Mouse (Mus musculus) forebrain, embryonic 12.5 days (tissue): ENCODE data around the gene Slc7a6. TPM values are rescaled to one million over a fixed set of nuclear protein-coding genes. Genes with fewer than 3 reads are reported as not detected.

ENCODE experiments used
- ATAC-seq: fragments of 200-750 bp; cut with Nextera tagmentation; 2 replicates; pipeline ENCODE4 v1.8.0; 2017; ENCODE audit warnings: moderate TSS enrichment; ENCODE audit not compliant: low FRiP score
- H3K27ac ChIP-seq: fragments of 300-500 bp; sonication (generic); 2 replicates; pipeline ENCODE4 v1.5.1; 2016; ENCODE audit warnings: mild to moderate bottlenecking
- H3K27me3 ChIP-seq: fragments of 300-500 bp; sonication (generic); 2 replicates; pipeline ENCODE4 v1.6.1; 2016; ENCODE audit warnings: mild to moderate bottlenecking
- H3K36me3 ChIP-seq: fragments of 300-500 bp; sonication (generic); replicated peaks from 2 replicates; pipeline ENCODE4 v1.6.1; 2016; ENCODE audit warnings: mild to moderate bottlenecking
- H3K4me1 ChIP-seq: fragments of 300-500 bp; sonication (generic); 2 replicates; pipeline ENCODE4 v1.6.1; 2016
- H3K4me2 ChIP-seq: fragments of 300-500 bp; sonication (generic); 2 replicates; pipeline ENCODE4 v1.6.1; 2016; ENCODE audit warnings: mild to moderate bottlenecking, moderate library complexity
- H3K4me3 ChIP-seq: fragments of 300-500 bp; sonication (generic); replicated peaks from 2 replicates; pipeline ENCODE4 v1.5.1; 2016; ENCODE audit warnings: mild to moderate bottlenecking
- H3K9ac ChIP-seq: fragments of 300-500 bp; sonication (generic); 2 replicates; pipeline ENCODE4 v1.6.1; 2016; ENCODE audit warnings: mild to moderate bottlenecking
- H3K9me3 ChIP-seq: fragments of 300-500 bp; sonication (generic); 2 replicates; pipeline ENCODE4 v1.6.1; 2016
- WGBS: fragments of 180-500 bp; shearing (Covaris S2); methylation state at CpG from one replicate; pipeline ENCODE4 v1.1.7; 2016; 5-methylcytosine and 5-hydroxymethylcytosine counted together
- polyA plus RNA-seq: library from polyadenylated mRNA; unstranded; fragments of >200 nt; fragmentation: Nextera tagmentation; extraction: Ambion mirVana; gene quantifications from 2 replicates; pipeline ENCODE4 v1.2.1, GENCODE M21; 2016

Slc7a6 gene
- polyA plus RNA-seq, 1 experiment from 2014 or later: 72.9 TPM

DNA sequence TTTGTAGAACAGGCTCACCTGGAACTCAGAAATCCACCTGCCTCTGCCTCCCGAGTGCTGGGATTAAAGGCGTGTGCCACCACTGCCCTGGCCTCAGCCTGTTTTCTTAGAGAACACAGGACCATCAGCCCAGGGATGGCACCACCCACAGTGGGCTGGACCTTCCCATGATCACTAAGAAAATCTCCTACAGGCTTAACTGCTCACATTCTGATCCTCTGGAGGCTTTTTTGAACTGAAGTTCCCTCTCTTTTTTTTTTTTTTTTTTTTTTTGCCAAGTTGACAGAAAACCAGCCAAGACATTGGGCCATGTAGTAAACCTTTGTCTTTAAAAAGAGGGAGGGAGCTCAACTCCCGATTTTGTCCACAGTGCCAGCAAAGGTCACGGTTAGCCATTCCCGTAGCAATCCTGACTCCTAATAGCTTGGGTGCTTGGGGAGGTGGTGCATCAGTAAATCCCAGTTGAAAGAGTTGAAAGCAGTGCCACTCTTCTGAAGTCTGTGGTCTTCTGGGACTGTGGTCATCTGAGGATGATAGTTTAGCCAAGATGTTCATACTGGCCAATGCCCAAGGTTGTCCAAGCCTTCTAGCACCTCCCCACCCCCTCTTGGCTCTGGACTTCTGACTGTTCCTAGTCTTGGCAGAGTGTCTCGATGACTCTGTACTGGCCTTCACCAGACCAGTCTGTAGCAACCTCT, 20.6 kb upstream of the Slc7a6 start:
- peaks cover 11% of the 10 kb centered on the region for H3K4me1 ChIP-seq
- no peak overlapping the region for H3K4me3 ChIP-seq
- H3K9ac ChIP-seq: no peak overlapping the region
- no peak overlapping the region for H3K27ac ChIP-seq
- no peaks in the 10 kb centered on the region for H3K9me3 ChIP-seq
- no peak for ATAC-seq
- no peaks in the 10 kb centered on the region for H3K36me3 ChIP-seq
- 0 out of 2 replicates have a peak, but pooled peaks cover 9% of the 10 kb centered on the region for H3K27me3 ChIP-seq
- WGBS: 86% methylated on average over 6 of the region's 6 CpGs
- H3K4me2 ChIP-seq: no peak overlapping the region

DNA sequence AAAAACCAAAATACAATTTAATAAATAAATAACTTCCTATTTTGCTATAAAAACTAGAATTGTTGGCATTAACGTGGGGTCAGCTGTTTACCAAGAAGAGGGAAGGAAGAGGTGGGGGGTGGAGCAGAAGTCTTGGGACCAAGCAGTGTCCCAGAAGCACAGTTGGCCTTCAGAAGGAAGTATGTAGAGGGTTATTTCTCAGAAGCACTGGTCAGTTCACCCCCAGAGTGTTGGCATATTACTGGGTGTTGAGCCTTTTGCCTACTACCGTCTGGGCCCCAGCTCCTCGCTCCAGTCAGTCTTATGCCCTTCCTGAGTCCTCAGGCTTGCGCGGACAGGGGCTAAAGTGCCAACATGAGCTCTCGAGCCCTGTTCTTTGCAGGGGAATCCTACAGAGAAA, 19.6 kb upstream of the Slc7a6 start:
- WGBS: 93% methylated on average over 6 of the region's 6 CpGs
- no peak overlapping the region for H3K9ac ChIP-seq
- ATAC-seq: no peak
- H3K4me3 ChIP-seq: no peak overlapping the region
- H3K27ac ChIP-seq: no peak overlapping the region
- H3K9me3 ChIP-seq: no peaks in the 10 kb centered on the region
- H3K4me2 ChIP-seq: no peak overlapping the region
- 0 out of 2 replicates have a peak, but pooled peaks cover 9% of the 10 kb centered on the region for H3K27me3 ChIP-seq
- no peaks in the 10 kb centered on the region for H3K36me3 ChIP-seq
- peaks cover 11% of the 10 kb centered on the region for H3K4me1 ChIP-seq

- Histone ChIP-seq H3K36me3 (peaks cover 5% of the 10 kb centered on the region), H3K27ac (peak within 1 kb of the TSS; percentile 54; the same call in 1 of the 2 replicates), H3K9ac (peak within 1 kb of the TSS; percentile 70), H3K9me3 (no peaks in the 10 kb centered on the region), H3K4me2 (peak within 1 kb of the TSS; percentile 67), H3K4me1 (peaks cover 11% of the 10 kb centered on the region), H3K4me3 (peak within 1 kb of the TSS; percentile 73), H3K27me3 (0 out of 2 replicates have a peak, but pooled peaks cover under 1% of the 10 kb centered on the region)
- ATAC-seq: peak; percentile 99
- WGBS: 2% methylated on average over 38 of the region's 38 CpGs
These were observed 18.6 kb upstream of the Slc7a6 start, which contains the start of gene Pla2g15 for GRCm38 (mm10) chr8:106149801-106150652. Gene Pla2g15, plus strand, starts transcription at chr8:106150399.

DNA sequence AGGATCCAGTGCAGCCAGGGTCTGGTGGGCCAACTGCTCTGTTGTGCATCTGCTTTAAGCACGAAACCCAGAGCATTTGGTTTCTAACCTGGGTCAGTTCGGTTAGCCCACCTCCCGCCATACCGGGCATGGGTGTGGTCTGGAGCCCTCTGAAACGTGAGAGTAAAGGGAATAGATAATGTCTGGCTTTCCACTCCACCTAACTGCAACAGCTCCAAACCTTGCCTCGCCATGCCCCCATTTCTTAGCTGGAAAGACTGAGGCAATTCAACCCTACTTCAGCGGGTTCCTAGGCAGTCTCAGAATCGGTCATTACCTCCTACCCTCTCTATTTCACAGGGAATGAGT, 18.0 kb upstream of the Slc7a6 start:
- peak overlapping the region; percentile 67 for H3K4me2 ChIP-seq
- peak overlapping the region; percentile 70 for H3K9ac ChIP-seq
- no peaks in the 10 kb centered on the region for H3K9me3 ChIP-seq
- H3K36me3 ChIP-seq: peaks cover 8% of the 10 kb centered on the region
- H3K27ac ChIP-seq: no peak overlapping the region
- peaks cover 11% of the 10 kb centered on the region for H3K4me1 ChIP-seq
- no peak for ATAC-seq
- H3K4me3 ChIP-seq: peak overlapping the region; percentile 73
- whole genome bisulfite sequencing: 21% methylated on average over 8 of the region's 8 CpGs
- H3K27me3 ChIP-seq: no peaks in the 10 kb centered on the region

- Histone ChIP-seq H3K4me1 (peaks cover 11% of the 10 kb centered on the region), H3K4me2 (peak overlapping the region; percentile 67), H3K27me3 (no peaks in the 10 kb centered on the region), H3K27ac (no peak overlapping the region), H3K36me3 (peaks cover 9% of the 10 kb centered on the region), H3K9me3 (no peaks in the 10 kb centered on the region), H3K9ac (peak overlapping the region; percentile 70; the same call in 1 of the 2 replicates), H3K4me3 (peak overlapping the region; percentile 73)
- WGBS: 87% methylated on average over 9 of the region's 9 CpGs
- ATAC-seq: no peak
These were observed 17.6 kb upstream of the Slc7a6 start for GRCm38 (mm10) chr8:106151041-106151440.

DNA sequence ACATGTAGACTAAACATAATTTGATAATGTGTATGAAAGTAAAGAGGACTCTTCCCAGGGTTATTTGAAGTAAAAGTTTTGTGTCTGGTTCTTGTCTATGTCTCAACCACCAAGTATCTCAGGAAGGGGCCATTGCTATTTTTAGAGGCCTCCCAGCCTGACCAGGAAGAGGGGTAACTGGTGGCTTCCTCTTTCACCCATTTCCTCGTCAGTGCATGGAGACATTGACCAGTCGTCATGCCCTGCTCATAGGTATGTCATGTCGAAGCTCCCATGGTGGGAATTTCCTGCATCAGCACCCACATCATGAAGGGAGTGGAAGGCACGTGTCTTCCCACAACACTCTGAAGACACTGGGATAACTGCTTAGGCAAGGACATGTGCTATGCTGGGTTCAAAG, 15.8 kb upstream of the Slc7a6 start:
- no peak overlapping the region for H3K9ac ChIP-seq
- H3K4me3 ChIP-seq: no peak overlapping the region
- 90% methylated on average over 4 of the region's 4 CpGs for WGBS
- peaks cover 13% of the 10 kb centered on the region for H3K36me3 ChIP-seq
- no peak for ATAC-seq
- no peak overlapping the region for H3K27ac ChIP-seq
- no peaks in the 10 kb centered on the region for H3K9me3 ChIP-seq
- no peak overlapping the region for H3K4me2 ChIP-seq
- H3K27me3 ChIP-seq: no peaks in the 10 kb centered on the region
- H3K4me1 ChIP-seq: peaks cover 11% of the 10 kb centered on the region

GRCm38 (mm10) chr8:106157419-106157818, 11.2 kb upstream of the Slc7a6 start:
- no peak overlapping the region for H3K9ac ChIP-seq
- no peak overlapping the region for H3K4me2 ChIP-seq
- no peak overlapping the region for H3K27ac ChIP-seq
- no peak for ATAC-seq
- H3K9me3 ChIP-seq: no peaks in the 10 kb centered on the region
- H3K4me3 ChIP-seq: no peak overlapping the region
- 96% methylated on average over 1 of the region's 1 CpGs for WGBS
- H3K36me3 ChIP-seq: peaks cover 47% of the 10 kb centered on the region
- H3K27me3 ChIP-seq: no peaks in the 10 kb centered on the region
- no peaks in the 10 kb centered on the region for H3K4me1 ChIP-seq

- no peak overlapping the region for H3K27ac ChIP-seq
- H3K4me3 ChIP-seq: no peak overlapping the region
- no peak overlapping the region for H3K4me2 ChIP-seq
- 90% methylated on average over 10 of the region's 10 CpGs for WGBS
- H3K9ac ChIP-seq: no peak overlapping the region
- H3K36me3 ChIP-seq: peaks cover 57% of the 10 kb centered on the region
- no peaks in the 10 kb centered on the region for H3K27me3 ChIP-seq
- ATAC-seq: no peak
- H3K9me3 ChIP-seq: no peaks in the 10 kb centered on the region
- no peaks in the 10 kb centered on the region for H3K4me1 ChIP-seq
These were observed 10.3 kb upstream of the Slc7a6 start for GRCm38 (mm10) chr8:106158381-106158780.

GRCm38 (mm10) chr8:106159876-106160275, 8.8 kb upstream of the Slc7a6 start:
- Histone ChIP-seq H3K4me1 (no peaks in the 10 kb centered on the region), H3K36me3 (peaks cover 62% of the 10 kb centered on the region)
- no peak for ATAC-seq

GRCm38 (mm10) chr8:106163251-106163650, 5.4 kb upstream of the Slc7a6 start:
- H3K36me3 ChIP-seq: peaks cover 49% of the 10 kb centered on the region
- no peaks in the 10 kb centered on the region for H3K9me3 ChIP-seq
- no peak for ATAC-seq
- no peaks in the 10 kb centered on the region for H3K4me1 ChIP-seq
- 95% methylated on average over 9 of the region's 9 CpGs for WGBS
- no peak overlapping the region for H3K27ac ChIP-seq
- H3K9ac ChIP-seq: no peak overlapping the region
- H3K4me2 ChIP-seq: no peak overlapping the region
- H3K27me3 ChIP-seq: no peaks in the 10 kb centered on the region; the same call in 1 of the 2 replicates
- H3K4me3 ChIP-seq: no peak overlapping the region

More at GRCm38 (mm10) chr8:106159876-106160275, 8.8 kb upstream of the Slc7a6 start:
- Histone ChIP-seq H3K4me3 (no peak overlapping the region), H3K27me3 (no peaks in the 10 kb centered on the region), H3K4me2 (no peak overlapping the region), H3K27ac (no peak overlapping the region), H3K9me3 (no peaks in the 10 kb centered on the region), H3K9ac (no peak overlapping the region)
- WGBS: 92% methylated on average over 6 of the region's 6 CpGs

DNA sequence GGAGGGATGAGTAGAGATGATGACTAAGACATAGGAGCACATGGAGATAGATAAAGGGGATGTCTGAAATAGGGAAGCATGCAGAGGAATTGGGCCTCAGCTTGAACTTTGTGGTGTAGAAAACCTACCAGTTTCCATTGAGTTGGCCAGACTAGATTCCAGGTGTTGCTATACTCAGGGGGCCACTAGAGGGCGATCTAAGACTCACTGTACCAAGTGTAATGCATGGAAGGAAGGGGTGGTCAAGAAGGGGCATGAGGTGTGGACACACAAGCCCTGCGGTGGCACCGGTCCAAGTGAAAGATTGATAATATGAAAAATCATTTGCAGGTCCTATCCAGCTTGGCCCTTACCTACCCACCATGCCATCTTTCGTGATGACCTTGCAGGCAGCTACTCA, 3.2 kb upstream of the Slc7a6 start:
- no peak overlapping the region for H3K4me3 ChIP-seq
- no peak overlapping the region for H3K4me2 ChIP-seq
- no peak overlapping the region for H3K9ac ChIP-seq
- H3K4me1 ChIP-seq: peaks cover 10% of the 10 kb centered on the region
- H3K27ac ChIP-seq: no peak overlapping the region
- 56% methylated on average over 4 of the region's 4 CpGs for WGBS
- H3K27me3 ChIP-seq: no peaks in the 10 kb centered on the region; the same call in 1 of the 2 replicates
- no peak for ATAC-seq
- H3K36me3 ChIP-seq: peaks cover 37% of the 10 kb centered on the region
- H3K9me3 ChIP-seq: no peaks in the 10 kb centered on the region
